Mouse (Mus musculus) olfactory bulb, adult 2 months (tissue): ENCODE results near the gene Syna.

Experiments used
- CTCF ChIP-seq: fragments of 200-500 bp; IDR thresholded peaks from 2 replicates; pipeline ENCODE4 v1.5.1; 2012; ENCODE audit warnings: low read depth, mild to moderate bottlenecking, low read length, moderate library complexity; ENCODE audit not compliant: insufficient read depth
- POLR2A ChIP-seq: fragments of 200-500 bp; IDR thresholded peaks from 2 replicates; pipeline ENCODE4 v1.6.1; 2012; ENCODE audit warnings: mild to moderate bottlenecking, low read depth, low read length, moderate library complexity; ENCODE audit not compliant: insufficient read depth

GRCm38 (mm10) chr5:134584798-134585197 is 24.8 kb upstream of the Syna start:
- no peak for TF ChIP-seq CTCF
- no peak for TF ChIP-seq POLR2A
